Mouse (Mus musculus): ENCODE measurements around the gene Crybb1.

DNA sequence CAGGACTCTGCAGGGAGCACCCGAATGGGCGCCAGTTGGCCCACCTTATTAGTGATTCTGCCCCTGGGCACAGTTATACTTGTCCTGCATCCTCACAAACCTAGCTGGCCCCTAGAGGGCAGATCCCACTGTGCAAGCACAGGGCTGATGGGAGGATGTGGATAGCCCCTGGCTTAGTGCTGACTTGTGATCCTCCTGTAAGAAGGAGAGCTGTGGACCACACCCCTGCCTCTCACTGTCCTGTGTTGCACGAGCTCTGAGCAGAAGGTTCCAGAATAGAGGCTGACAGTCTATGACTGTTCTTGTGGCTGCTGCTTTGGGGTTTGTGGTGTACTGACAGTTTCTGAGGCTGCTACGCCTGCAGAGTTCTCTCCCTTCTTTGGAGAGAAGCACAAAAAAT, 46.1 kb downstream of the Crybb1 start:
- TF ChIP-seq CTCF (IDR thresholded peaks at IDR 0.05; ENCODE audit: extremely low read depth, insufficient read depth, insufficient read length, insufficient replicate concordance), result no peak
- no peak for TF ChIP-seq POLR2A (IDR thresholded peaks at IDR 0.05; ENCODE audit: low read depth, low read length)
